Mouse (Mus musculus) left cerebral cortex, postnatal 4 days (tissue): Measurements from ENCODE around the gene Gcnt1. TPM values are rescaled to one million over a fixed set of nuclear protein-coding genes. Genes with fewer than 3 reads are reported as not detected.

Experiments used
- DNase-seq: peaks from one replicate; pipeline ENCODE4 v3.0.0-alpha.2; 2022
- intact Hi-C: fragments of 180-260 bp; cut with DNase I; formaldehyde crosslinking; loops from one replicate; pipeline ENCODE4 v1.15.1; 2025
- total RNA-seq, 2 experiments: library from RNA; stranded (reverse); gene quantifications; 2 replicates each; pipeline ENCODE4 v1.2.3; 2021

Gcnt1 gene
- total RNA-seq, 2 experiments from 2014 or later = 1.1 to 1.2 TPM

DNA sequence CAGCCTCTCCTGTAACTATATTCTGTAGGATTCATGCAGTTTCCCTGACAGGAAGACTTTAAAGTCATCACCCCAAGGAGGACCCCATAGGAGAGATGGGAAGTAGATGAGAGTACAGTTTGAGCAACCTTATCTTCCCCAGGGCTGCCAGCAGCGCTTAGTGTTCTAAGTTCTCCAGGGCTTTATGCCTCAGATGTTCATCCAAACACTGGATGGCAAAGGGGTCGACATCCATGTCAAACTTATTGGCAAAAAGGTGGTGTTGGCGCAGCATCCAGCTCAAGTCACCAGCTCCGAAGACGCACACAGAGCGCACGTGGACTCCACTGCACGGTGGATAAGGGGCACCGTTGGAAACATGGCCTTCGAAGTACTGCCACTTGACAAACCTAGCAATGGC lies 43.7 kb downstream of the Gcnt1 start:
- DNase-seq = no peak
- intact Hi-C loops = no loop called here

DNA sequence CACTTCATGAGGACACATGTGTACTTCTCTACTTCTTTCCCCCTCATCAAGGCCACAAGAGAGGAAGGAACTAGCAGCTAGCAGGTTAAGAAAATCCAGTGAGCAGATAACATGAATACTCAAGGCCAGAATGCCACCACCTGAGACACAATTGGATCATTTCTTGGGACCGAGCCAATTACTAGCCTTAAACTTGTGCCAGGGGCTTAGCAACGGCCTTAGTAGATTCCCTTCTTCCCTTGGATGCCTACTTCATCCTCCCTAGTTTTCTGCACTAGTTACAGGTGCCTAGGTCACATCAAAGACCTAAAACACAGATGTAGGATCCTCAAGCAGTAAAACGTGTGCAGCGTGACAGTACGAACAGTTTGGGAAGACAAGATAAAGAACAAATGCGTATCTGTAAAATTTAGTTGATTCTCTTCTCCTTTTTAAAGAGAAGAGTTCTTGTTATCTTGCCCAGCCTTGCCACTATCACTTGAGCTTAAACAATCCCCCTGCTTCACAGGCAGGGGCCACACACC lies 44.7 kb downstream of the Gcnt1 start:
- no peak for DNase-seq
- intact Hi-C loops = no loop called here

DNA sequence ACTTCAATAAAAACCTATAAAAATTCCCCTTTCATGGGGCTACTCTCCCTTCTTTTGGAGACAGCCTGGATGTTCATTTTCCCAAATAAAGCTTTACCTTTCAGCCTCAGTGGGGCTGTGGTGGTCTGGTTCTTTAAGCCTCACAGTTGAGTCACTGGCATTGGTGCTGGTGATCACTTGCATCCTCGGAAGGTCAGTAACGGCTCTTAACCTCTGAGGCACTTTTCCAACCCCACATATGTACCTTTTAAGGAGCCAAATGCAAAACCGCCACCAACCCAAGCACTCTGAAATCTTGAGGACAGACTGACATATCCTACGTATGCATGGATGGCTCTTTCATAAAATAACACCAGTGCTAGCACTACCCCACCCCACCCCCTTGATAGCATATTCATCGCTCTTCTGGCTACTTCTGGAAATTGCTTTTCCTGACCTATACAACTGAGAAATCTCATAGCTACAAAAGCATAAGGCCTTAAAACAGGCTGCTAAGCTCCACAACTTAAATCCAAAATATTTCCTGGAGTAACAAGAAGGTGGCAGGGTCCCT lies 48.9 kb downstream of the Gcnt1 start:
- intact Hi-C loops = no loop called here

DNA sequence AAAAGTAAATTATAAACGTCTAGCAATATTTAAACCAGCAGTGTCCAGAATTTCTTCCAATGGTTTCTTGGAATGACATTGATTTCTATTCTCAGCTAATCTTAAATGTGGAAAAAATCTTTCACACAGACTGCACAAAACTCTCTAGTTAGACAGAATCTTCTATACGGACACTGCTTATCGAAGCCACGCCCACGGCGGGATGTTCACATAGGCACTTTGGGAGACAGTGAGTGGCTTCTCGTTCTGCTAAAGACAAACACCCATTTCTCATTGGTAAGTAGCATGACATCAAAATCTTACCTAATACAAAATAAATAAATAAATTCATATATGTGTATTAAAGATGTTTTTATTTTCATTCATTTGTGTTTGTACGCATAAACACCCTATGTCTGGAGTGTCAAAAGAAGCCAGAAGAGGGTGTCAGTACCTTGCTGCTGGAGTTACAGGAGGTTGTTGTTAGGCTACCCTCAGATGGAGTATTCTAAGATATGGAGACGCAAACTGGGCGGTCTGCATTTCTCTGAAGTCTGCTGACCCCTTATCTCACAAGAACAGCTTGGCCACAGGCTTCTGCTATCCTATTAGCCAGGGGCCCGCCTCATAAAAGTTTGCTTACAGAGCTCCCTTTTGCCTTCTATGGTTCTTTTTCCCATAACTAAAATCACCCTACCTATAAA lies 49.5 kb downstream of the Gcnt1 start:
- intact Hi-C loops = no loop called here
- DNase-seq = no peak

More for the DNA sequence above, 48.9 kb downstream of the Gcnt1 start:
- DNase-seq = no peak

DNA sequence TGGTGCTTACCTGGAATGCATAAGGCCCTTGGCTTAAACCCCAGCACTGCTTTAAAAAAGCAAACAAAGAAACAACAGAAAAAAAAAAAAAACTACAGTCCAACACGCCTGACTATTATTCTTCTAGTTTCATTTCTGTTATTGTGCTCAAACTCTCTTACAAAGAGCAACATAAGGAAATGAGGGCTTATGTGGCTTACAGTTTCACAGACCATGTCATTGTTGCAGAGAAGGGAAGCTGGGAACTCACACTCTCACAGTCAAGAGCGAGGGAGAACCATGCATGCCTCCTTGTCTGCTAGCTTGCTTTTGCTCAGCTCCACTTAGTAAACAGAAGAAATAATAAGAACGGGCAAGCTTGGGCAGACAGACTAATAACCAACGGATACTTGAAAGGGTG lies 52.9 kb downstream of the Gcnt1 start:
- no peak for DNase-seq
- intact Hi-C loops = no loop called here

DNA sequence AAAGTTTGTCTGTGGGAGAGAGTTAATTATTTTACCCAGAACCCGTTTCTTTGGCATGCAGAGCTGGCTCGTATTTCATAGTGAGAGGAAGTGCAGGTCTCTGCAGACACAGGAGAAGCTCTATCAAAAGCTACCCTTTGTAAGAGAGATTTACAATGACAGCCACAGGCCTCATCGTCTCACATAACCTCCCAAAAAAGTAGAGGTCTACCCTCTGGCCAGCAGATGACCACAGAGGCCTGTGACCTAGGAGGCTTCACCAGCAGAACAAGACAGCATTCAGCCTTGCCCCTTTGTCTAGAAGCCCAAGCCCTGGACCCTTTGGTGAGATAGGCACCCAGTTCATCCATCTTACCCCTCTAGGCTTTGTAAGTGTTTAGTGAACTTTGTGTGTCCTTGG lies 53.9 kb downstream of the Gcnt1 start:
- DNase-seq = no peak
- intact Hi-C loops = no loop called here

DNA sequence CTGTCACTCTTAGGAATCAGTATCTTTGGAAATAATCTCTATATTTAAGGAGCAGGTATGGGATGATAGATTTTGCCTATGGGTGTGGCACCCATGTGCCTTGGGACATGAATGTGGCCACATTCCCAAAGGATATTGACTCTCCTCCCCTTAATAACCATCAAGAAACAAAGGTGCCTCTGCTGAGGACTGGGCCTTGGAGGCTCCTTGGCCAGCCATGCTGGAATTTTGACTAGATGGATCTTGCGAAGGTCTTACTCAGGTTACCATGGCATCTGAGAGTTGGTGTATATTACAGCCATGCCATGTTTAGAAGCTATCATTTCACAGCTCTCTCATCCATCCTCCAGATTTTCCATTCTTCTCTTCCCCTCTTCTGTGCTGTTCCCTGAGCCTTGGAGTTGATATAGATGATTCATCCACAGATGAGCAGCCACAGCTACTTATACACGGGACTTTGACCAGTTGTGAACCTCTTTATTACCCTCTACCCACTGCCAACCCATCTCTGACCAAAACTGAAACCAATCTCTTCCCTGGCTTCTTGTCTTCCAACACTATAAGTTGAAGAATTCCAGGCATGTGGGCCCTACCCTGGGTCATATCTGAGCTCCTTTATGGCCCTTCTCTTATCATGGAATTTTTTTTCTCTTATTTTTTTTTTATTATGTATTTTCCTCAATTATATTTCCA lies 56.2 kb downstream of the Gcnt1 start:
- intact Hi-C loops = no loop called here
- DNase-seq = no peak

DNA sequence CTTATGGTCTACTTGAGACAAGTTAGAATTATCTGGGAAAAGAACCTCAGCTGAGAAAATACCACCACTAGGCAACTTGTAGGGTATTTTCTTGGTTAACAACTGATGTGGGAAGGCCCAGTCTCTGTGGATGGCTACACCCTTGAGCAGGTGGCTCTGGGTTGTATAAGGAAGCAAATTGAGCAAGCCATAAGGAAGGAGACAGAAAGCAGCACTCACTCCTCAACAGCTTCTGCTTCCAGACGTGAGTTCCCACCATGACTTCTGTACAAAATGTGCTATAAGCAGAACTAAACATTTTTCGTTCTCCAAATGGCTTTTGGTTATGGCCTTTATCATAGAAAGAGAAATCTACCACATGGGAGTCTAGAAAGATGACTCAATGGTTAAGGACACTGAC lies 58.2 kb downstream of the Gcnt1 start:
- DNase-seq = no peak
- intact Hi-C loops = no loop called here

DNA sequence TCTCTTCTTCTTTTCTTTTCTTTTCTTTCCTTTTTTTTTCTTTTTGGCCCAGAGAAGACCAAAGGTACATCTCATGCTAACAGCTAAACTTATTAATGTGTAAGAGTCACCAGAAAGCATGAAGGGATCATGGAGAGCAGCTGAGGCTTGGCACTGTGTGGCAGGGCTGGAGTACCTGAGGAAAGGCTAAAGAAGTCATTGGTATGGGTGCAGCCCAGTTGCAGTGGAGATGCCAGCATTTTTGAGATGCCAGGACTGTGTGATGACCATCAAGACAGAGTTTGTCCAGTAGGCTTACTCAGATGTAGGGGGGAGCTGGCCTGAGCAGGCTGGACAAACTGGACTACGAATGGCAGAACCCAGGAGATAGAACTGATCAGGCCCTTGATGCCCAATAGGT lies 58.9 kb downstream of the Gcnt1 start:
- DNase-seq = no peak
- intact Hi-C loops = no loop called here

DNA sequence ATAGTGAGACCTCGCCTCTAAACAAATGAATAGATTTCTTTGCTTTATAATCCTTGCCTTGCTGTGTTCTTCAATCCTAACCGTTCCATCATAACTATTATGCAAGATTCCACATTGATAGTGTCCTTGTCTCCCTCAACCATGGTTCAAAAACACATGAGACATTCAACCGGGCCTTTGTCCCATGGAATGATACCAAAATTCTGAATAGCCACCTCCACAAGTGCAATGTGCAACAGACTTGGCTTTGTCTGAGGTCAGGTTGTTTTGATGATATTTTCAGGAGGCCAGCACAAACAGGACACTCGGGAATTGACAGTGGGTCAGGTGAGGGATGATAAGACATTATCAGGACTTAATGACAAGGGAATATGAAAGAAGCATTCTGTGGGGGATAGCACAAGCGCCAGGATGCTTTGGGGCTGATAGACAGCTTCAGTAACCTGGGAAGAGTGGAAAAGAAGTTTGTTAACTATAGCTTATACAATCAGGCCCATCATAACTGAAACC lies 59.9 kb downstream of the Gcnt1 start:
- no peak for DNase-seq
- intact Hi-C loops = no loop called here

DNA sequence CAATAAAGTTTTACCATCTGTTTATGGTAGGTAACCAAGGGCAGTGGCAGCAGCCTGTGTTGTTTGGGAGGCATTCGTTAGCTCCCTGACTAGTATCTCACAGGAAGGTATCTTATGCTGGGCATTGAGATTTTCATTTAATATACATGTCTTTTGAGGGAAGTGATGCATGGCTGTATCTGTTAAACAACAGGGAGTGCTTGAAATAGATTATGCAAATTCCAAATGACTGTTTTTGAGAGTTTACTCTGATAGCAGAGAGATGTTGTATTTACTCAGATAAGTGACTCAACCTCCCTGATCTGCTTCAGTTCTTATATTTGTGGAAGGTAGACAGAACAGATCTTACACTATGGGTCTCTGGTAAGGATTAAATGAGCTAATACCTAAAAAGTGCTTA lies 61.1 kb downstream of the Gcnt1 start:
- intact Hi-C loops = no loop called here

DNA sequence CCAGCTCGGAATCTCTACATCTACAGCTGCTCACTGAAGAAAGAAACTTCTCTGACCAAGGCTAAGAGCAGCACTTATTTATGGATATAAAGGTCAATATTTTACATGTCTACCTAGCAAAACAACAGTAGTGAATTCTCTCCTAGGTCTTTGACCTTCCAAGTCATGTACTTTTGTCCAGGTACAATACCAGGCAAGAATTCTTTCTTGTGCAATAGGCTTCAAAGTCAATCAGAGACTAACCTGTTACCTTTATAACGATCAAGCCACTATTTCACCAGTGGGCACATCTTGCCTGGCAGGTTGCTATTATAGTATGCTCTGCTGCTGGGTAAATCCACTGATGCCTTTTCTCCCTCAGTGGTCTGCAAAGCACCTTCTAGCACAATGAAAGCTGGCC lies 61.6 kb downstream of the Gcnt1 start:
- DNase-seq = no peak
- intact Hi-C loops = no loop called here

More for the DNA sequence above, 61.1 kb downstream of the Gcnt1 start:
- no peak for DNase-seq

DNA sequence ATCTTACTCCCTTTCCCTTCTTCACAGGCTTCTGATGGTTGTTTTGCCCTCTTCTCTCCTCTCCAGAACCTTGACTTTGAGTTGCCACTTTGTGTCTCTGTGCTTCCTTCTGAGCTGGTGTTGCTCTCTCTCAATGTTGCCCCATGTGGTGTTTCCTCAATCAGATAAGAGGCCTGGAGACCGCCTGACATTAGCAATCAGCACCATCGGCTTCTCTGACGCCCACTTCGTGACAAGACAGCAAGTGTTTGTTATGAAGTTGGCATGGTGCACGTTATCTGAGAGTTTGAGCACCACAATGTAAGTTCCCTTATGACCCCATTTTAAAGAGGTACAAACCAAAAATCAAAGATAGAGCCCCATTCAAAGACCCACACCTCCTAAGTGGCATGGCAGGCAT lies 76.6 kb downstream of the Gcnt1 start:
- DNase-seq = no peak
- intact Hi-C loops = no loop called here

DNA sequence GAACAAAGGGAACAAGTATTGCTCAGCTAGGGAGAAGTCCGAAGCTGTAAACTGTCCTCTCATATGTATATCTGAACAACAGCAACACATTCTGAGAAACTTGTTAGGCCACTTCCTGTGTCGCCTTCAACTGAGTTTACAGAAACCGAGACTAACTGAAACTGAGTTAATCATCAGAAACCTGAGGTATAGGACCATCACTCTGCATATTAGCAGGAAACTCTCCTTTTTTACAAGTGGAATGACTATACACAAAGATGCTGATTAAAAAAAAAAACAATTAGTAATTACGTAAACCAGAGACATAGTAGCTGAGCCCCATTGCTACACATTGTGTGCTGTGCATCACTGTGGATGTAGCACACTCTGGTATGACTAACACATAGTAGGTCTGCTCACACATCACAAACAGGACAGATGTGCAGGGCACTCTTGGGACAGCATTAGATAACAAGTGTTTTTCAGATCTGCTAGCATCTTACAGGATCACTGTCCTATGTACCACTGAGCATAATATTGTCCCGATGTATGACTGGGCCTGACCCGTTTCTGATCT lies 77.4 kb downstream of the Gcnt1 start:
- intact Hi-C loops = no loop called here
- no peak for DNase-seq

DNA sequence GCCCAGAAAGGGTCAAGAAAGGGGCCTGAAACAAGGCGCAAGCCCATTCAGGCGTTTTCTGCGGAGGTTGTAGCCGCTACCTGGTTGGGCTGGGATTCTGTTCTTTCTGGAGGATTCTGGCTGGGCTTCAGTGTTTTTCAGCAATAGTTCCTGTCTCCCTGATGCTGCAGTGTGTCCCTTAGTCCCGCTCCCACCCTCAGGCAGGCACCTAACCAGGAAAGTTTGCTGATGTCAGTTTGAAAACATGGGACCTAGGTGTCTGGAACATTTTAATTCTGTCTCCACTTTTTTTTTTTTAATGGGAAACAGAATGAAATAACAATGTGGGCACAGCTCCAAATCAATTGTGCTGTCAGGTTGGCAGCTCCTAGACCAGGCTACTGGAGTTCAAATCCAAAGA lies 78.5 kb downstream of the Gcnt1 start:
- DNase-seq = no peak
- intact Hi-C loops = no loop called here

DNA sequence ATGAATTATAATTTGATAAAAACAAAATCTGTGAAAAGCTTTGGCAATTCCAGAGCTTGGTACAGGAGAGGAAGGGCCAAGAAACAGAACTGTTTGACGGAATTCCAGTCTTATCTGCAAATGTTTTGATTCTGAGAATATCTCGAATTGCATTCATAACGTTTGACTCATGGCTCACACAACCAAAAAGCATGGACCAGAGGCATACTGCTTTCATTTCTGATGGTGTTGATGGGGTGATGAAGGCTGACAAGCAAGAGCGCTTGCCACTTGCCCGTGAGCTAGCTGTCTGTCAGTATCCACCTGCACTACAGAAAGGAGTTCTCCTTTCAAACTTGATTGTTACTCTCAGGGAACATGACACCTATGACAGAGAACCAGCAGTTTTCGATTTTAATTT lies 83.1 kb downstream of the Gcnt1 start:
- intact Hi-C loops = no loop called here

DNA sequence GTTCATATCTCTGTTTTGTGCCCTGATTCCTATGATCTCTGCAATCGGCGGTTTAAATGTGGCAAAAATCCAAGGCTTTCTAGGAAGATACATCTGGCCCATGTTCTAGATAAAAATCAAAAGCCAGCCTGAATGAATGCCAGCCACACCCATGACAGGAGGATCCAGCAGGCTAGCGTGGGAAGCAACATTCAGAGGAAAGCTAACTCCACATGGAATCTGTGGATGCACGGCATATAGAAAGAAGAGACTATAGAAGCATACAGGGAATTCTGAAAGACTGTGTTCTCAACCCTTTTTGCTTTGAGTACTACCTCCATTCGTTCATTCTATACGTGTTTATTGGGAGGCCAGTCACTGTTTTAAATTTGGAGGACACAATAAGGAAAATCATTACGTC lies 86.6 kb downstream of the Gcnt1 start:
- intact Hi-C loops = no loop called here
- DNase-seq = no peak

More for the DNA sequence above, 83.1 kb downstream of the Gcnt1 start:
- DNase-seq = no peak

DNA sequence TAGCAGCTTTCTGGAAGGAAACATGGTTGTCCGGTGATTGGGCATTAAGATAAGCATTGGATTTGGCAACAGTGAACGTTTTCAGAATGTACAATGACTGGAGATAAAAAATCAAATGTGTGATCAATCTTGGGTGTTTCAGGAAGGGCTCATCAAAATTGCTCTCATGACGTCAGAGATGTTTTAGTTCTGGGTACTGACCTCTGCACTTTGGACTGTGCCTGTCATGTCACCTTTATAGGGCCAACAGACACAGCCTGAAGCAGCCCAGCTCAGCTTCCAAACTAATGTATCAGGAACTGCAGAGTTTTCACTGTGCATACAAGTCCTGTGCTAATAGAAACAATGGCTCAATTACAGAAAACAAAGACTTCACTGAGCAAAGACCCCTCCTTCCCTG lies 89.3 kb downstream of the Gcnt1 start:
- intact Hi-C loops = no loop called here
- DNase-seq = no peak

DNA sequence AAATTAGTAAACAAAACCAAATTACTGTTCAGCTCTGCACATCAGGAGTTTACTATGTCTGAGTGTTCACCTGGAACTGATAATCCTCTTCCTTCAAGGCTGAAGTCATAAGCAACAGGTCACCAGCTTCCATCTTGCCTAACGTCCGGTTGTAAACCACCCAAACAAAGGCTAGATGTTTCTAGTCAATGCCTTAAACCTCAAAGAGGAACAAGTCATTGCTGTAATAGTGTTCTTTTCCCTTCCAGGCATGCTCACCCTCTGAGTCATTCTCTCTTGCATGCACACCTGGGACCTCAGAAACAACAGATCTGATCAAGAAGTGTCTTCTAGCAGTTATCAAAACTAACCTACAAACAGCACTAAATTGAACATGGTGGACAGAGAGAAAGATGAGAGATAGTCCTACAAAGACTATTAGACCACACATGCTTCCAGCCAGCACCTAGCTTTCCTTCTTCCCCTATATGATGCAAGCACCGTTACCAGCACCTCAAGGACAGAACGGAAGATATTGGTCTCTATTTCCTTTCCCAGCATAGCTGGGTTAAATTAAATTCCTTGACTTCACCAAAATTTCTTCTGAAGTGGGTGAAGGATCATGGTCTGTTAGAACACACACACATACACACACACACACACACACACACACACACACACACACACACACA lies 94.1 kb downstream of the Gcnt1 start:
- no peak for DNase-seq
- intact Hi-C loops = no loop called here
